26 mouse cellular contexts compared by ENCODE assay signal in genomic region chr8:123507153-123507552, GRCm38 (mm10). TPM values are rescaled to one million over a fixed set of nuclear protein-coding genes. Genes with fewer than 3 reads are reported as not detected.
DNase-seq lines count a peak whose midpoint lies in the region; ATAC-seq and TF ChIP-seq lines count a peak whose summit lies in the region.
"Had no signal": no experiment of that assay in that cellular context is flagged by ENCODE, and none has a peak within 500 bp of the region (broad histone marks: within the 10 kb centered on the region; RNA-seq: fewer than 3 reads in every experiment).

No protein-coding gene starts in this region.

- H3K4me1 ChIP-seq in liver, embryonic 13.5 days (replicated peaks): no peaks in the 10 kb centered on the region; the same call in 1 of the 2 replicates
- H3K4me1 ChIP-seq in liver, embryonic 11.5 days (replicated peaks; ENCODE audit: control insufficient read depth, insufficient read depth, low read length): no peaks in the 10 kb centered on the region
- H3K4me1 ChIP-seq in G1E (ENCODE audit: insufficient read depth, low read depth, low read length): peaks cover 13% of the 10 kb centered on the region
- H3K4me1 ChIP-seq: forebrain, embryonic 10.5 days; forebrain, embryonic 13.5 days; heart, embryonic 10.5 days; heart, embryonic 13.5 days had no signal

- no peak for DNase-seq in liver, embryonic 13.5 days
- DNase-seq in liver, embryonic 11.5 days (ENCODE audit: low spot score): no peak
- DNase-seq in G1E (ENCODE audit: low spot score): no peak
- DNase-seq in layer of hippocampus, adult 2 months (ENCODE audit: low spot score in 2 of 2): no peak
- no peak for DNase-seq in adrenal gland, postnatal 25 days
- DNase-seq: adrenal gland, adult 8-10 months; adrenal gland, postnatal 36 days; cerebellum, adult 18-20 months; cerebellum, adult 9-10 months; cerebellum, postnatal 14 days; gastrocnemius, postnatal 10 days; gastrocnemius, postnatal 36 days; heart, adult 2 months; heart, postnatal 14 days; heart, postnatal 4 days had no signal

- H3K9ac ChIP-seq in liver, embryonic 13.5 days: no peak overlapping the region
- no peak overlapping the region for H3K9ac ChIP-seq in liver, embryonic 11.5 days (ENCODE audit: low read depth, low read length)
- H3K9ac ChIP-seq: forebrain, embryonic 13.5 days; heart, embryonic 13.5 days; hindbrain, embryonic 14.5 days had no signal

- peaks cover under 1% of the 10 kb centered on the region; the same call in 1 of the 2 replicates for H3K27me3 ChIP-seq in liver, embryonic 13.5 days
- H3K27me3 ChIP-seq in liver, embryonic 11.5 days (replicated peaks; ENCODE audit: control insufficient read depth, insufficient read depth, low read length): peaks cover 4% of the 10 kb centered on the region; the same call in 1 of the 2 replicates
- no peaks in the 10 kb centered on the region for H3K27me3 ChIP-seq in G1E (ENCODE audit: insufficient read depth, low read length)
- H3K27me3 ChIP-seq: forebrain, embryonic 13.5 days had no signal

- no peak overlapping the region for H3K4me2 ChIP-seq in liver, embryonic 13.5 days
- no peak overlapping the region for H3K4me2 ChIP-seq in liver, embryonic 11.5 days
- H3K4me2 ChIP-seq: forebrain, embryonic 13.5 days; heart, embryonic 13.5 days; hindbrain, embryonic 14.5 days had no signal

- peak; percentile 39 for ATAC-seq in liver, embryonic 13.5 days (ENCODE audit: low read depth)
- ATAC-seq in liver, embryonic 11.5 days (replicated peaks; ENCODE audit: low FRiP score): no peak
- peak; percentile 42; the same call in 1 of the 2 replicates for ATAC-seq in G1E (ENCODE audit: extremely low read depth, insufficient number of reproducible peaks, low FRiP score, poor library complexity, severe bottlenecking)
- ATAC-seq in megakaryocyte progenitor cell, adult 5-6 weeks (replicated peaks; ENCODE audit: poor library complexity): peak; percentile 44
- ATAC-seq: activated CD4-positive, CD25-positive, alpha-beta regulatory T cell, adult 4 months; CD4-positive, CD25-positive, alpha-beta regulatory T cell, adult 4 months; forebrain, embryonic 13.5 days; forebrain, embryonic 16.5 days had no signal

- no peak overlapping the region for H3K27ac ChIP-seq in liver, embryonic 13.5 days
- H3K27ac ChIP-seq in liver, embryonic 11.5 days (ENCODE audit: low read depth, low read length): no peak overlapping the region
- H3K27ac ChIP-seq in layer of hippocampus, adult 2 months: no peak overlapping the region
- H3K27ac ChIP-seq: forebrain, embryonic 10.5 days; forebrain, embryonic 13.5 days; heart, adult 2 months; heart, embryonic 10.5 days; heart, embryonic 13.5 days; hindbrain, embryonic 14.5 days had no signal

- no peak overlapping the region for H3K4me3 ChIP-seq in liver, embryonic 13.5 days (replicated peaks)
- no peak overlapping the region for H3K4me3 ChIP-seq in liver, embryonic 11.5 days (ENCODE audit: low read depth, low read length)
- H3K4me3 ChIP-seq in G1E (ENCODE audit: low read depth, low read length): no peak overlapping the region
- H3K4me3 ChIP-seq in layer of hippocampus, adult 2 months: no peak overlapping the region
- H3K4me3 ChIP-seq: forebrain, embryonic 10.5 days; forebrain, embryonic 13.5 days; heart, adult 2 months; heart, embryonic 10.5 days; heart, embryonic 13.5 days had no signal

- H3K9me3 ChIP-seq in liver, embryonic 13.5 days (replicated peaks): peaks cover 4% of the 10 kb centered on the region; the same call in 1 of the 2 replicates
- no peaks in the 10 kb centered on the region for H3K9me3 ChIP-seq in liver, embryonic 11.5 days (ENCODE audit: control insufficient read depth, low read length)
- H3K9me3 ChIP-seq in G1E (replicated peaks): peaks cover 6% of the 10 kb centered on the region; the same call in 1 of the 2 replicates
- H3K9me3 ChIP-seq: forebrain, embryonic 13.5 days; heart, embryonic 13.5 days had no signal

- peaks cover 61% of the 10 kb centered on the region for H3K36me3 ChIP-seq in liver, embryonic 13.5 days
- H3K36me3 ChIP-seq in liver, embryonic 11.5 days (ENCODE audit: control insufficient read depth, insufficient read depth, low read length): peaks cover 43% of the 10 kb centered on the region
- H3K36me3 ChIP-seq in G1E (replicated peaks): peaks cover 89% of the 10 kb centered on the region

- 40% methylated on average over 5 of the region's 5 CpGs for WGBS in liver, embryonic 13.5 days (ENCODE audit: insufficient replicate concordance)
- 55% methylated on average over 5 of the region's 5 CpGs for WGBS in liver, embryonic 11.5 days

- no peak for TF ChIP-seq CTCF in G1E (IDR thresholded peaks at IDR 0.05; ENCODE audit: low read depth, low read length)
- no peak for TF ChIP-seq CTCF in layer of hippocampus, adult 2 months (conservative IDR thresholded peaks at IDR 0.05)

RNA-seq across cellular contexts. Expression of gene Dbndd1, which starts 8.1 kb away (rescaled TPM):
- 0.29 and 0.32 TPM in 2 replicates for polyA plus RNA-seq in liver, embryonic 13.5 days (2015; fragmentation: Nextera tagmentation; extraction: Ambion mirVana)
- 1.5 and 1.6 TPM in 2 replicates for polyA plus RNA-seq in liver, embryonic 11.5 days (2014; fragmentation: Nextera tagmentation; extraction: Ambion mirVana)
- not detected in 2 replicates for total RNA-seq in G1E (2014; fragmentation: Nextera tagmentation)
- 0.16 TPM in 1 of 2 replicates, not detected in the other for total RNA-seq in G1E (2017)
- 0.04 TPM in 1 of 2 replicates, not detected in the other for polyA plus RNA-seq in G1E (2012)
- total RNA-seq in megakaryocyte progenitor cell, adult 5-6 weeks (2015): not detected in 2 replicates
- not detected in 2 replicates for total RNA-seq in megakaryocyte progenitor cell, adult 5-6 weeks (2017)
- total RNA-seq in layer of hippocampus, adult 2 months (2021): 1 to 10 TPM; 9.7 to 9.8 TPM
- 0.67 and 1.1 TPM in 2 replicates for total RNA-seq in adrenal gland, postnatal 25 days (2021)
- total RNA-seq: gastrocnemius, adult 18-20 months; gastrocnemius, postnatal 36 days; granulocyte monocyte progenitor cell, adult 5-6 weeks; heart, adult 2 months; heart, postnatal 14 days; heart, postnatal 4 days had no signal

RNA-seq across cellular contexts. Expression of gene Gas8, which starts 11.5 kb away (rescaled TPM):
- 4.2 and 4.8 TPM in 2 replicates for polyA plus RNA-seq in liver, embryonic 13.5 days (2015; fragmentation: Nextera tagmentation; extraction: Ambion mirVana)
- polyA plus RNA-seq in liver, embryonic 11.5 days (2014; fragmentation: Nextera tagmentation; extraction: Ambion mirVana): 13.7 and 15.5 TPM in 2 replicates
- total RNA-seq in G1E (2014; fragmentation: Nextera tagmentation) (4.2 and 4.6 TPM in 2 replicates), G1E (2017) (14.5 and 16.0 TPM in 2 replicates)
- 11.5 and 11.8 TPM in 2 replicates for polyA plus RNA-seq in G1E (2012)
- total RNA-seq in megakaryocyte progenitor cell, adult 5-6 weeks (2015): 3.1 and 3.2 TPM in 2 replicates
- 17.2 and 18.0 TPM in 2 replicates for total RNA-seq in megakaryocyte progenitor cell, adult 5-6 weeks (2017)
- 10 to 100 TPM; 30.3 to 30.6 TPM for total RNA-seq in layer of hippocampus, adult 2 months (2021)
- 16.7 and 18.1 TPM in 2 replicates for total RNA-seq in adrenal gland, postnatal 25 days (2021)

RNA-seq across cellular contexts. Expression of gene Afg3l1, which starts 29.4 kb away (rescaled TPM):
- polyA plus RNA-seq in liver, embryonic 13.5 days (2015; fragmentation: Nextera tagmentation; extraction: Ambion mirVana): 34.6 and 35.3 TPM in 2 replicates
- 42.2 and 43.0 TPM in 2 replicates for polyA plus RNA-seq in liver, embryonic 11.5 days (2014; fragmentation: Nextera tagmentation; extraction: Ambion mirVana)
- total RNA-seq in G1E (2014; fragmentation: Nextera tagmentation) (18.2 and 24.7 TPM in 2 replicates), G1E (2017) (14.2 and 20.5 TPM in 2 replicates)
- polyA plus RNA-seq in G1E (2012): 24.9 and 29.6 TPM in 2 replicates
- 12.1 and 16.1 TPM in 2 replicates for total RNA-seq in megakaryocyte progenitor cell, adult 5-6 weeks (2015)
- total RNA-seq in megakaryocyte progenitor cell, adult 5-6 weeks (2017): 20.9 and 21.9 TPM in 2 replicates
- 10 to 100 TPM; 23.6 to 37.6 TPM for total RNA-seq in layer of hippocampus, adult 2 months (2021)
- total RNA-seq in adrenal gland, postnatal 25 days (2021): 54.9 and 77.9 TPM in 2 replicates
